Mouse (Mus musculus) adrenal gland, postnatal 10 days (tissue): Measurements from ENCODE around the gene Unc13d. TPM values are rescaled to one million over a fixed set of nuclear protein-coding genes. Genes with fewer than 3 reads are reported as not detected.
"Not testable (repeated sequence)": the region's sequence is repeated elsewhere in the genome, so short reads cannot be mapped to it uniquely, and the experiment has no call there.

Source experiments
- DNase-seq: peaks from one replicate; pipeline ENCODE4 v3.0.0; 2021; ENCODE audit warnings: mixed read lengths
- total RNA-seq, 2 experiments: library from RNA; stranded (reverse); gene quantifications; 2 replicates each; pipeline ENCODE4 v1.2.3; 2021

The Unc13d gene
- total RNA-seq, 2 experiments from 2014 or later, result 2.3 to 2.7 TPM

DNA sequence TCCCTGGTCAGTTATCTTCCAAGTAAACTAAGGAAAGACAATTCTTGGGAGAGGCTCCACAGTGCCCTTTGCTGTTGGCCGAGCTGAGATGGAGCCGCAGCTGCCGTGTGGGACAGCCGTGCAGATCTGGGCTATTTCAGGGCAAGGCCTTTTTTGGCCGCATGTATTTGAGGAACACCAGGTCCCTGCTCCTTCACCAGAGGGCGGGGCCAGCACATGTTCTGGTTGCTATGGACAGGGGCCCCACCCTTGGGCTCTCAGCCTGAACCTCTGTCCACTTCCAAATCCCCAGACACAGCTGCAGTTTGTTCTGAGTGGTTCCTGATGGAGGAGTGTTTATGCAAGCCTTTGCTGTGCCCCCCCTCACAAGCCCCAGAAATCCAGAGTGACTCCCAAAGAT is 22.6 kb upstream of the Unc13d start:
- peak; percentile 52 for DNase-seq

DNA sequence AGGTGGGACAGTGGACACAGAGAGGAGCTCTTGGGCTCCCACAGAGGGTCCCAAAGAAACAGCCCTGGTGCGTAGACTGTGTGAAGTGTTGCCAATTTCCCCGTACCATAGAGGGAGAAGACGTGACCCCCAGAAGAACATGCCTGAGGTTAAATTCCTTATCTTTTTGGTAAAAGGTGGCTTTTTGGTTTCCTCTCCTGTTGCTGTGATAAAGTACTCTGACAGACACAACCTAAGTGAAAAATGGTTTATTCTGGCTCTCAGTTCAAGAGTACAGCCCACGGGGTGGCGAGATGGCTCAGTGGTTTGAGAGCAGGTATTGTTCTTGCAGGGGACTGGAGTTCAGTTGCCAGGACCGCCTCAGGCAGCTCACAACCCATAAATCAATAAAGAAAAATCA is 21.7 kb upstream of the Unc13d start:
- DNase-seq, result no peak

DNA sequence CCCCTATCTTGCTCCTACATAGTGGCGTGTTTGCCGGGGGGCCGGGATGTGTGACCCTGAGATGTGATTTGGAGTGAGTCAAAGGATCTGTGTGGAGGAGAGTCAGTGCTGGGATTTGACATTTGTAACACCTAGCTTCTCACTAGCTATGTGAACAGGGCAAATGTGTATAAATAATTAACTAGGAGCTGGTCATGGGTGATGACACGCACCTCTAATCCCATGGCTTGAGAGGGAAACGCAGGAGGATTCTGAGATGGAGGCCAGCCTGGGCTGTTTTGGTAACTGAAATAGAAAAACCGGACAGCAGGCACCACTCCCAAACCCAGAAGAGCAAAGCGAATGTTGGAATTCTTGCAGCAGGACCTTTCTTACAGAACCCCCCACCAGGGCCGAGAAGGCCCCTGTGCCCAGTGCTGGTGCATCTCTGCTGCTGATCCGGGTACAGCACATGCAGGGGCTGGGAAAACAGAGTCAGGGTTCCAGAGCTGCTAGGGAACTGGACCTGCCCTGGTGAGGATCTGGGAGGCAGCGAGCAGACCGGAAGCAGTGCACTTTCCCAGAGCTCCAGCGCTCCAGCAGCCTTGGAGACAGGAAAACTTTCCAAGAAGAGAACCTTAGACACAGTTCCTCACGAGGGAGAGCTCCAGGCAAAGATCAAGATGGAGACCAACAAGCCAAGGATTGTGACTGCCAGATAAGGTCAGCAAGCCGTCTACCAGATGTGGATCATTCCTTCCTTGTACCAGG is 21.1 kb upstream of the Unc13d start:
- no peak for DNase-seq

DNA sequence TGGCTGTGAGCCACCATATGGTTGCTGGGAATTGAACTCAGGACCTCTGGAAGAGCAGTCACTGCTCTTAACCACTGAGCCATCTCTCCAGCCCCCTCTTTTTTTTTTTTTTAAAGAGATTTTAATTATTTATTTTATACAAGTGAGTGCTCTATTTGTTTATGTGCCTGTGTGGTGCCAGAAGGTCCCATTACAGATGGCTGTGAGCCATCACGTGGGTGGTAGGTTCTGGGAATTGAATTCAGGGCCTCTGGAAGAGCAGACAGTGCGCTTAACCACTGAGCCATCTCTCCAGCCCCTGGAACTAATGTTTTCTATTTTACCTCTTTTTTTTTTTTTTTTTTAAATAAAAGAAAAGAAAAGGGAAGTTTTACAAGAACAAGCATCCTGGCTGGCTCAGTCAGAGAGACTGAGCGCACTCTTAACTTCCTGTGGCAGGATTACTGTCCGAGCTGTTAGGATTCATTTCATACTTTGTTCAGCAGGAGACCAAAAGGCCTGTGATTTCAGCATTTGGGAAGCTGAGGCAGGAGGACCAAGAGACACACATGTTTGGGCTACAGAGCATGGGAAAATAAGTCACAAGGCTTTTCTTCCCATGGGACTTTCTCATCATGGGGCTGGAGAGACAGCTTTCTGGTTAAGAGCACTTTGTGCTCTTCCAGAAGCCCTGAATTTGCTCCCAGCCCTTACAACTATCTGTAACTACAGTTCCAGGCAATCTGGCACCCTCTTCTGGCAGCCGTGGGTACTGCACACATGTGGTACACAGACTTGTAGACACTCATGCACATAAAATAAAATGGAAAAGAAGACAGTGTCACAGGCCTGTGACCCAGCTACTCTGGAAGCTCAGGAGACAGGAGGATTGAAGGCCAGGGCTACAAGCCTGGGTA is 18.7 kb upstream of the Unc13d start:
- no peak for DNase-seq

DNA sequence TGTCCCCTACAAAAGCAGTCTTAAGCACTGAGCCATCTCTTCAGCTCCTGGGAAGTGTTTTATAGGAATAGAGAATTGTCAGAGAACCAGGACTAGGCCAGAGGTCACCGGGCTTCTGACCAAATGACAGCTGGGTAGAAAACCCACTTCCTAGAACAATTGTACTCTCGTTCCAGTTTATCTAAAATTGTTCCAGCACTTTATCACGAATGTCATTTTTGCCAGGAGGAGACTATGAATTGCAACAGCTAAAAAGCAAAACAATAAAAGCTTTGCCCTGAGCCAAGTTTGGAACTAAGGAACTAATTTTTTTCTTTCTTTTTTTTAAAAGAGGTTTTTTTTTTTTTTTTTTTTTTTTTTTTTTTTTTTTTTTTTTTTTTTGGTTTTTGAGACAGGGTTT is 17.8 kb upstream of the Unc13d start:
- DNase-seq, result peak; percentile 73

DNA sequence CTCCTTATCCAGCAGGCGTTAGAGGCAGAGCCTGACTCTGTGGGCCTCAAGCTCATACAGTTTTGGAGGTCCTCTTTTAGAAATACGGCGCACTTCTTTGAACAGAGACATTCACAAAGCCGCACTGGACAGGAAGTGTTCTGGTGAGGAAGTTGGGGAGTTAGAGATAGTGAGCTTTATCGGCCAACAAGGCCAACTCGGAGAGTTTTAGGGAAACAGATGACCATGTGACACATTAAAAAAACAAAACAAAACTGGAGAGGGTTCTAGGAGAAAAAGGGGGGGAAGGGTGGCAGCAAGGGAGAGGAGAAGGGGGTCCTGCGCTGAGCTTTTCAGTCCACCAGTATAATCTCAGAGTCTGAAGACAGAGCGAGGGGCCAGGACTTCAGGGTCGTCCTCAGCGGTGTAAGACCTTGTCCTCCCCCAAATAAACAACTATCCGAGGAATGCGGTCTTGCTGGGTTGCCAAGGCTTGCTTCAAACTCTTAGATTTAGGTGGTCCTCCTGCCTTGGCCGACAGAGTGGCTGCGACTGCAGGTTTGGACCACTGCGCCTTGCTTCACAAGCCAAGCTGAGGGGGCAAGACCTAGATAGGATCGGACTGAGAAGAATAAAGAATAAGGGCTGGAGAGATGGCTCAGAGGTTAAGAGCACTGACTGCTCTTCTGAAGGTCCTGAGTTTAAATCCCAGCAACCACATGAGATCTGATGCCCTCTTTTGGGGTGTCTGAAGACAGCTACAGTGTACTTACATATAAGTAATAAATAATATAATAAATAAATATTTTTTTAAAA is 16.2 kb upstream of the Unc13d start:
- no peak for DNase-seq

DNA sequence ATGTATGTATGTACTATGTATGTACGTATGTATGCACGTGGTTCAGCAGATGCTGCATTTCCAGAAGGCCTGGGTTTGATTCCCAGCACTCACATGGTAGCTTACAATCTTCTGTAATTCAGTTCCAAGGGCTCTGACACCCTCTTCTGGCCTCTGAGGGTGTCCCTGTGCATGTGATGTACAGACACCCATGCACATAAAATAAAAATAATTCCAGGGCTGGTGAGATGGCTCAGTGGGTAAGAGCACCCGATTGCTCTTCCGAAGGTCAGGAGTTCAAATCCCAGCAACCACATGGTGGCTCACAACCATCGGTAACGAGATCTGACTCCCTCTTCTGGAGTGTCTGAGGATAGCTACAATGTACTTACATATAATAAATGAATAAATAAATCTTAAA is 15.2 kb upstream of the Unc13d start:
- DNase-seq, result not testable (repeated sequence)

DNA sequence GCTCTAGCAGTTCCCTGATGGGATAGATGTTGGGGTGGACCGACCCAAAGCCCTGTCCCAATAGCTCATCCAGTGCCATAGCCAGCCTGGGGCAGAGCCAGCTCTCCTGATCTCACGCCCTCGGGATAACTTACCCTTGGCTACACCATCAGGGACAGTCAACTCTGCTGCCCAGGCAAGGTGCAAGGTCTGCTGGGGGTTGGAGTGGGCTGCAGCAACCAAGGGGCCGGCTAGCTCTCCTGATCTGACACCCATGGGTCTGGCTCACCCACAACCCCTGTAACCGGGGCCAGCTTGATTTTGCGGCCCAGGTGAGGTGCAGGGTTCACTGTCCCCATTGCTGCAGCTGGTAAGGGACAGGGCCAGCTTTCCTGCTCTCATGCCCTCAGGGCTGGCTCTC is 13.8 kb upstream of the Unc13d start:
- DNase-seq, result no peak

DNA sequence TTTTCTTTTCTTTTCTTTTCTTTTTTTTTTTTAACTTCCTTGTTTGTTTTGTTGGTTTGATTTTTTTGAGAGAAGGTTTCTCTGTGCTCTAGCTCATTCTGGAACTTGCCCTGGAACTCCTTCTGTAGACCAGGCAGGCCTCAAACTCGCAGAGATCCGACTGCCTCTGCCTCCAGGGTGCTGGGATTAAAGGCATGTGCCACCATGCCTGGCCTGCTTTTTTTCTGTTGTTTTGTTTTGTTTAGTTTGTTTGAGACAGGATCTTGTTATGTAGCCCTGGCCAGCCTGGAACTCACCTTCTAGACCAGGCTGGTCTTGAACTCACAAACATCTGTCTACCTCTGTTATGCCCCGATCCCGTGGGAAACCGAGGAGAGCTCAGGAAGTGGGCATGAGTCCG is 11.8 kb upstream of the Unc13d start:
- no peak for DNase-seq

DNA sequence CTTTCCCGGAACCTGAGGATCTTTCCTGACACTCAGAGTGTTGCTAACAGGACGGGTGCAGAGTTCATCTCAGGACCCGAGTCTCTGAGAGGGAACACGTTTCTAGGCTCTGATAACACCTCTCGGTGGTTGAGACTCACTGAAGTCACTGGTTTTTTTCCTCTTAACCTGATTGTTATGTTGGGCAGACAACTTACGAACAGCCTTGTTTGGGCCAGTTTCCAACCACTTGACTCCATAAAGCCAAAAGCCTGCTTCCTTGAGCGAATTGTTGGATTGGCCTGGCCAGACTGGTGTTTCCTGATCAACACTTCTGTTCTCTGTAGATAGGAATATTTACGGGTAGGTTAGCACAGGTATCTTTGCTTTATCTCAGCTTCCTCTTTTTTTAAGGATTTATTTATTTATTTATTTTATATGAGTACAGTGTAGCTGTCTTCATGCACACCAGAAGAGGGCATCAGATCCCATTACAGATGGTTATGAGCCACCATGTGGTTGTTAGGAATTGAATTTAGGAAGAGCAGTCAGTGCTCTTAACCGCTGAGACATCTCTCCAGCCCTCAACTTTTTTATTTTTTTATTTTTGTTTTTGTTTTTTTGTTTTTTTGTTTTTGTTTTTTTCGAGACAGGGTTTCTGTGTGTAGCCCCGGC is 11.1 kb upstream of the Unc13d start:
- DNase-seq, result no peak

DNA sequence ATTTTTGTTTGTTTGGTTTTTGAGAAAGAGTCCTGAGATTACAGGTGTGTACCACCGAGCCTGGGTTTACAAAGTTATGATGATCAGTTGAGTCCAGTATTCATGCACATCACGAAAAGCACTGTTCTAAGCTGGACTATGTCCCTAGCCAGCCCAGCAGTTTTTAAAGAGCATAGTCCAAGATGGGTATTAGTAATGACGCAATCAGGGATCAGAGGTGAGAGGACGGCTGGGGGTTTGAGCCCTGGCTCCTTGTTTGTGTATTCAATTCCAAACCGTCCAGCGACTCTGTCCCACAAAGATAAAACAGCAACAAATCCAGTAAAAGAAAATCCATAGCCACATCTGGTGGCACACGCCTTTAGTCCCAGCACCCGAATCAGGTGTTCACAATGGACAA is 10.4 kb upstream of the Unc13d start:
- no peak for DNase-seq

DNA sequence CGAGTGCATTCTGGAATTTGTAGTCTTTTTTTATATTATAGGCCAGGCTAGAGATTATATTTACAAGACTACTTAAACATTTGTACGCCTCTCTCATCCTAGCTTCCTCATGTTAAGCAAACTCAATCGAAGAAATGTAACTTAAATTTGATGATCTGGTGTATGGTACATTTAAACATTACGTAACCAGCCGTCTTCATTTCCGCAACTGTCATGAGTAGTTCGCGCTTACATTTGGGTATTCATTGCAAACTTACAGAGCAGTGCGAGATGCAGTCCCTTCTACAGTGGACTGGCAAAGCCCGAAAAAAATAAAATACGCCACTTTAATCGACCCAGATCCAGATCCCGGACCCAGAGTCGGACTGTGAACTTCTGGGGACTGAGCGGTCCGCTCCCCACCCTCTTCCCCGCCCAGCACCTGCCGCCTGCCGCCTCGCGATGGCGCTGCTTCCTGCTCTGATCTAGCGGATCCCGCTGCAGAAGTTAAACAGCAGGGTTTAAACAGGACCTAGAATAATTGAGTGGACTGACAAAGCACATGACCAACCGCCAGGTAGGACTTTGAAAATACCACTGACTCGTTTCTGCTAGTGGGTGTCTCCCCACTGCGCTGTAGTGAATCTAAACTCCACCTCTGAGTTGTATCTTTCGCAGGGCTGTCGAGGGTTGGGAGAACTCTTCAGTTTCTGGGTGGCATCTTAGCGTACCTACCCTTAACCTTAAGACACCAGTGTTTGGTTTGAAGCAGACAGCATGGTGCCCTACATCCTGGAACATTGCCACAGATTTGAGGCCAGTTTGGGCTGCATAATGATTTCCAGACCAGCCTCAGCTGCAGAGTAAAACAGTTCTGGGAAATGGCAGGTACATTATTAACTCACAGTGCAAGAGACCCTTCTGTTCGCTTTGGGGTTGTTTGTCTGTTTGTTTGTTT is 9.7 kb upstream of the Unc13d start:
- DNase-seq, result peak; percentile 93

DNA sequence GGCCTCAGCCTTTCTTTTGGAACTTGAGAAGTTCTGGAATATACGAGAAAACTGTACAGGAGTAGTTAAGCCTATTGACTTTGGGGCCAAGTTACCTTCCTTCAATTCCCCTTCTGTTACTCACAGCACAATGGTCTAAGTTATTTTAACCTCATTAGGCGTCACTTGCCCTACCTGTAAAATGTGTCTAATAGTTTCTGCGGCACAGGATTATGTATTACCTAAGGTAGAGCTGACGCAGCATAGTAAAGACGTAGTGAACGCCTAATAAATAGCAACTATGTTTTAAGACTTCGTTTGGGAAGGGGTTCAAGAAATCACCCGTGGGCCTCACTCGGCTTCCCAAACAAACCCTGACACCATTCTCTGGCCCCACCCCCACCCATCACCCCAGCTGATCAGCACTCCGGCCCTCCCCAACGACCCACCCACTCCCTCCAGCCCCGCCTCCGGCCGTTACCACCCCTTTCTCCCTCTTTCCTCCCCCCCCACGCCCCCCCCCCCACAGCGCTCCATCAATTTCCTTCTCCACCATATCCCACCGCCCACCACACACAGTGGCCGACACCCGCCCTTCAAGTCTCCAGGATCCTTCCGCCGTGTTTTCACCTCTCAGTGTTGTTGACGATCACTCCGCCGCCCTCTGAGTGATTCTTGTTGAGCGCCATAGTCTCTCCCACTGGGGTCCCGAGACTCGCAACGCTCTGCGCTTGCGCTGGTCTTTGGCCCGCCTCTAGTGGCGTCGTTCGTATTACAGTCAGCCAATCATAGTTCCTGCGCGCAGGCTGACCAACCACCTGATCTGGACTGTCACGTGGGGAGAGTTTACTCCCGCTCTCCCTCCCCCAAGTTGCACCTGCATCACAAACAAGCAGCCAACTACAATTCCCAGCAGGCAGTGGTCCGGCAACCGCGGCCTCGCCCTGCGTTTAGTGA is 8.8 kb upstream of the Unc13d start, which contains the start of gene Wbp2:
Wbp2 (minus strand) TSS at position 738 of the 936 bp plus-strand sequence.
- DNase-seq, result peak; percentile 97

DNA sequence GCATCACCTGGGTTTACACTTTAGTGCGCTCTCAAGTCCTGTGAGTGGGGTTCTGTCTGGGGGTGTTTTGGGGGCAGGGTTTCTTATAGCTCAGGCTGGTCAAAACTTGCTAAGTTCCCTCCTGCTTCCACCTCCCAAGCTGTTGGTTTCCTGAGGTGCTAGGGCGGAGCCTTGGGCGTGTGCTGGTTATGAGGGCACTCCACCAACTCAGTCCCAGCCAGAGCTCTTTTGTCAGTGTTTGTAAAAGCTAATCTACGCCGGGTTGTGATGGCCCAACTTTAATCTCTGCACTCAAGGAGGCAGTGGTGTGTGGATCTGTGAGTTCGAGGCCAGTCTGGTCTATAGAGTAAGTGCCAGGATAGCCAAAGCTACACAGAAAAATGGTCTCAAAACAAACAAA is 6.4 kb upstream of the Unc13d start:
- DNase-seq, result no peak

DNA sequence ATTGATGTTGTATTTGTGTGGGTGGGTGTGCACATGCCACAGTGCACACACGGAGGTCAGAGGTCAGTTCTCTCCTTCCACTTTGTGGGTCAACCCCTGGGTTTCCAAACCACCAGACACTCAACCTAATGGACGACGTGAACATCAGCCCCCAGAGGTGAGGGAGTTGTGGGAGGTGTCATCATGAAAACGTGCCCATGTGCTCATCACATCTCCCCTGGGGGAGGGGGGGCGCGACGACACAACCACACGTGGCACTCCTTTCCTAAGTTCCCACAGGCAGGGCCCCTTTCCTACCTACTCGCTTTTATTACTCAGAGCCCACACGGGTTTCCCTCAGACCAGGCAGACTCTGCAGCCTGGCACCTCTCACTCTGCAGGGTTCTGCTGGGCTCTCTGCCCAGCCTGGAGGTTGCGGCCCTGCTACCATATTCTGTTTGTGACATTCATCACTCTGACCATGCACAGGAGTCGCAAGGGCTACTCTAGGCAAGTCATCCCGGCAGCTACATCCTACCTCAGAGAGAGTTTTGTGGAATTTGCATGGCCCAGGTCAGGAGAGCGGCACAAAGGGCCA is 5.4 kb upstream of the Unc13d start:
- no peak for DNase-seq

DNA sequence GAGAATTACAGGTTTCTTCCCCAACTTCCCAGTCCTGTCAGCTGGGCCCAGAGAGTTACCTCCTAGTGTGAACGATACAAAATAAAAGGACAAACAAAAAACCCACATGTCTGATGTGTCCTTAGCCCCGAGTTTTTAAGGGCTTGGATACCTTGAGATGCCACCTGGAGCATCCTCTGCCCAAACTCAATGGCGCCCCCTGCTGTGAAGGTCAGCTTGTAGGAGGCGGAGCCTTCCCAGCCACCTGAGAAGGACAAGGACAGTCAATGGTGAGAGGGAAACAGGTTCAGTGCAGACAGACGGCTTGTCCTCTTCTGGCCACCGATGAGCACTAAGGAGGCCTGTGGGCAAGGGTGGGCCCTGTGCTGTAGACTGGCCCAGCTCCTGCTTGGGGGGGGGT is 3.3 kb upstream of the Unc13d start:
- DNase-seq, result peak; percentile 72

DNA sequence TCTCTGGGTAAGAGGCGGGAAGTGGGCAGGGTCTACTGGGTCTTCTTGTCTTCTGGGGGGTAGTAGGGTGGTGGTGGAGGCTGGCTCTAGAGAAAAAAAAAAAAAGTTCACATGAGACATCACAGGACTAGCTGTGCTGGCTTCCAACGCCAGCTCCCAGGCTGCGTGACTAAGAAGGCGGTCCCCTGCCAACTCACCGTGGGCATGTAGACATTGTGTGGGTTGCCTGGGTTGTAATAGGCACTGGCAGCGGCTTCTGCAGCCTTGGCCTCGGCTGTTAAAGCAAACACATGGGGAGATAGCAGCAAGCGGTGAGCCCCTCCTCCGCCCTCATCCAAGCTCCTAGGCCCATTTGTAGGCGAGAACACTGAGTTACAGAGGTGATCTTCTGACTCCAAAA is 1.8 kb upstream of the Unc13d start:
- peak; percentile 53 for DNase-seq

DNA sequence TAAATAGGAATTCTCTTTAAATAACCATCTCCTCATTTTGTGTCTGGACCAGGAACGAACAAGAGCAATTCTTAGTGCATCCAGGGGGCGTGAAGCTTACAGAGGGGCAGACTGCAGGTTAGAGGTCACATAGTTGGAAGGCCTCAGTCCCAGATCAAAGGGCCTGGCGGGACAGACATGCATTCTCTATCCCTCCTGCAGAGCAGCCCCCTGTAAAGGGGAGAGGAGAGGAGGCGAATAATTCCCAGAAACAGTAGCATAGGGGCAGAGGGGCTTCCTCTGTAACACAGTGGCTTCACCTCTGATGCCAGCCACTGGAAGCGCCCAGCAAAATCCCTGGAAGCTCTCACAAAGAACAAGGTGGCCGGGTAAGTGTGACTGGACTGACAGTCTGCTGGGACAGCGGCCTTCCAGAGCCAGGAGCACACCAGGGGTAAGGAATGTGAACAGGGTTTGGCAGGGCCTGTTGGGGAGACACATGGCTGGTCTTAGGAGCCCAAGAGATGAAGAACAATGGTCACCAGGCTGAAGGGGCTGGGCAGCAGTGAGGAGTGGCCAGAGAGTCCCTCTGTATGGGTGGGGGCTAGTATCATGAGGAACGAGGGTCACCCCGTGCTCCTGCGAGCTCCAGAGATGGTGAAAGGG is 1.0 kb upstream of the Unc13d start:
- no peak for DNase-seq

DNA sequence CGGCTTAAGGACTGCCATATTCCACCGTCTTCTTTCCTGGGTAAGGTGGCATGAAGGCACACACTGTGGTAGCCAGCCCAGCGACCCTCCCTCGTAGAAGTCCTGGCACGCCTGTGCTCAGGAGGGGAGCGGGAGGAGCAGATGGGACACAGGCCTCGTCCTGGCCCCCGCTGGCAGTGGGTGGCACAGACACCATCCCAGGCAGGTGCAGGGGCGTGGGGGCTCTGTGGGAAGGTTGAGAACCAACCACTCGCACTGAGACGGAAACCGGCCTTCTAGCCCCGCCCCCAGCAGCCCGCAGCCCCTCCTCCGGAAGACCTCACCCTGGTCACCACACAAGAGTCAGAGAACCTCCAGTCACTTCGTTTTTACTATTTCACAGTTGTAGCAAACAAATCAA is 460 bp upstream of the Unc13d start:
- DNase-seq, result peak; percentile 52
